Mouse (Mus musculus) megakaryocyte, embryonic 14.5 days (primary cell): ENCODE results near the gene Vnn3. TPM values are rescaled to one million over a fixed set of nuclear protein-coding genes. Genes with fewer than 3 reads are reported as not detected.

Experiments used
- H3K27me3 ChIP-seq: replicated peaks from 2 replicates; pipeline ENCODE3; 2012; ENCODE audit warnings: inconsistent platforms
- H3K36me3 ChIP-seq: replicated peaks from 2 replicates; pipeline ENCODE3; 2012; ENCODE audit warnings: low read length, inconsistent platforms, mixed read lengths
- H3K4me1 ChIP-seq: 2 replicates; pipeline ENCODE4 v1.6.1; 2012; ENCODE audit warnings: inconsistent platforms
- H3K4me3 ChIP-seq: replicated peaks from 2 replicates; pipeline ENCODE3; 2012; ENCODE audit warnings: moderate library complexity, mild to moderate bottlenecking, inconsistent platforms
- H3K9me3 ChIP-seq: 2 replicates; pipeline ENCODE4 v1.6.1; 2012; ENCODE audit warnings: inconsistent platforms
- FLI1 ChIP-seq: IDR thresholded peaks from 2 replicates; pipeline ENCODE4 v1.6.1; 2012; ENCODE audit warnings: low read length, inconsistent platforms, mixed read lengths
- GATA1 ChIP-seq: IDR thresholded peaks from 3 replicates; pipeline ENCODE4 v1.6.1; 2012; ENCODE audit warnings: mixed read lengths, low read length, inconsistent platforms, borderline replicate concordance
- polyA plus RNA-seq: library from polyadenylated mRNA; stranded (reverse); fragments of >175 nt; gene quantifications from 2 replicates; pipeline ENCODE4 v1.2.3, GENCODE M21; 2012; ENCODE audit warnings: low replicate concordance; ENCODE audit not compliant: insufficient read depth

The Vnn3 gene
- not detected in 2 replicates for polyA plus RNA-seq

DNA sequence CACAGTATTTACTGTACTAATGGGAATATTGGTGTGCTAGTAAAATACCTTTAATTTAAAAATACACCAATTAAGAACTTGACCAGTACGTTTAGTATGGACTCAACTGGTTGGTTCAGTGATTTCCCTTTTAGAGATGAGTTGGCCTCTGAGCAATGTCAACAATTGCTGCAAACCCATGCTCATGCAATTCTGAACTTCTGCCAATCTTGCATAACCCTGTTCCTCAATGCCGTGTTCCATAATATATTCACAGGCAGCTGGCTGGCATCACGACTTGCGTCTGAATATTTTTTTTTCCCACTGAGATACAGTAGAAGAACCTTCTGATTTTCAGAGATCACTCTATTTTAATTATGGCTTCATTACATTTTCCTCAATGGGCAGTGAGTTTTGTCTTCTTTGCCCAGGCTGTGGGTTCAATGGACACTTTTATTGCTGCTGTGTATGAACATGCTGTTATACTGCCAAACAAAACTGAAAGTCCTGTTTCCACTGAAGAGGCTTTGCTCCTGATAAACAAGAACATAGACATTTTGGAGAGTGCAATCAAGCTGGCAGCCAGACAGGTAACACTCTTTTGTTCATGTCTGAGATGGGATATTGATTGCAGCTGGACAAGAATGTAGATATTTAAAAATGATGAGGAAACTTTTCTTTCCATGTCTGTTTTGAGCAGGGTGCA lies at the start of gene Vnn3:
Gene Vnn3 (plus strand): TSS at position 235 of the 685 bp plus-strand sequence.
- H3K36me3 ChIP-seq: no peaks in the 10 kb centered on the region
- H3K9me3 ChIP-seq: no peaks in the 10 kb centered on the region
- H3K4me3 ChIP-seq: no peak within 1 kb of the TSS
- peaks cover 2% of the 10 kb centered on the region for H3K27me3 ChIP-seq
- no peak for TF ChIP-seq FLI1
- TF ChIP-seq GATA1: no peak
- no peaks in the 10 kb centered on the region for H3K4me1 ChIP-seq

DNA sequence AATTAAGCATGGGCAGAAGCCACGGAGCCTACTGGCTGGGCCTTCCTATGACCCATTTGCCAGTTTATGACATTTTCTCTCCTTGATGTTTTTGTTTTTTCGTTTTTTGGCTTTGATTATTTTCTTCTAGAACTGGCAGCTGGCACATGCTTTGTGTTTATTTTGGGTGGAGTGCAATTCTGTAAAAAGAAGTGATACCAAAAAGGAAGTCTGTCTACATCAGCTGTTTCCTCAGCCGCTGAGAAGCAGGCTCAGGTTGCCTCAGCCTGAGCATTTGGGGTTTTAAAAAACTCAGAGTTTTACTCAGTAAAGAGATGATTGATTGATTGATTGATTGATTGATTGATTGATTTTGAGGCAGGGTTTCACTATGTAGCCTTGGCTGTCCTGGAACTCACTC lies 48.4 kb upstream of the Vnn3 start:
- peaks cover 12% of the 10 kb centered on the region for H3K9me3 ChIP-seq
- TF ChIP-seq GATA1 (no peak), FLI1 (no peak)

DNA sequence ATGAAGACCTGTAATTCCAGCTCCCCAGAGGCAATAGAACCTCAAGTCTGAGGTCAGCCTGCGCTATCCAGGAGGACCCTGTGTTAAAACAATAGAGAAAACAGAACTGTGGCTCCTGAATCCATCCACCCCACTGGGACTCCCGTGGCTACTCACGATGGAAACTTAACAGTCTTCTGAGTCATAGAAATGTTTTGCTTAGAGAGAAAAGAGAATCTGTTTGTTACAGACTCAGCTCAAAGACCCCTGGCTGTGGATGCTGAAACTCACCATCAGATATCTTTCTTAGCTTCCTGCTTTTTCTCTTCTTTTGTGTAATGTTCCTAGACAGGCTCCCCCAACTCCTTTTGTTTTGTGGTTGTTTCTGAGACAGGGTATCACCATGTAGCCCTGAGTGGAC lies 46.6 kb upstream of the Vnn3 start:
- Histone ChIP-seq H3K9me3 (peaks cover 12% of the 10 kb centered on the region), H3K4me1 (peaks cover 9% of the 10 kb centered on the region; the same call in 1 of the 2 replicates), H3K27me3 (no peaks in the 10 kb centered on the region), H3K36me3 (no peaks in the 10 kb centered on the region), H3K4me3 (no peak overlapping the region)
- no peak for TF ChIP-seq FLI1

More for the DNA sequence above, 48.4 kb upstream of the Vnn3 start:
- no peak overlapping the region for H3K4me3 ChIP-seq
- H3K36me3 ChIP-seq: no peaks in the 10 kb centered on the region
- H3K4me1 ChIP-seq: peaks cover 9% of the 10 kb centered on the region; the same call in 1 of the 2 replicates
- no peaks in the 10 kb centered on the region for H3K27me3 ChIP-seq

- H3K9me3 ChIP-seq: no peaks in the 10 kb centered on the region
Measured at GRCm38 (mm10) chr10:23806201-23806600, 45.1 kb upstream of the Vnn3 start.

DNA sequence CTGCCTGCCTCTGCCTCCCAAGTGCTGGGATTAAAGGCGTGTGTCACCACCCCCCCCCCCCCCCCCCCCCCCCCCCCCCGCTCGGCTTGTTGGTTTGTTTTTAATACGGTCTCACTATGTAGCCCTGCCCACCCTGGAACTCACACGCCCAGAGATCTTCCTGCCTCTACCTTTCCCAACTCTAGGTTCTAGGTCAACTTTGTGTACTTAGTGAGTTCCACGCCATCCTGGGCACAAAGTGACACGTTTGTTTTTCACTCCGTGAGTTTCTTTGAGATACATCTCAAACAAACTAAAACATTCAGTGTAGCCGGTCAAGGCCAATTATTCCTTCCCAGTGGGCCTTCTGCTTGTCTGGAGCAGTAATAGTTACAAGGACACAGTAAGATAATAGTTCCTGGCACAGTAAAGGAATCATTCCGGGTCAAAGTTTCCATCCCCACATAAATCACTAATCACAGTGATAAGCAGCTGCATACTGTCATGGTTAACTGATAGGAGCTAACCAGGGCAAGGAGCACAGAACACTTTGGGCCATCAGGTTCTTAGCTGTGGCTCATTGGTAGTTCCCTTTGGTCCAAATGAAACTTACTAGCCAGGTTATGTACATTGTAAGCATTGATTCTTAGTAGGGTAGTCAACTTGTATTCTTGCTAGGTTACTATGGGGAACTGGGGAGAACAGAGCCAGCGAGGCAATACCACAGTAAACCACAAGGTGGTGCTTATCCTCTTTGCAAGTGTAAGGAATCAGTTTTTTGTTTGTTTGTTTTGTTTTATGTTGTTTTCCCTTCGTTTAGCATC lies 39.4 kb upstream of the Vnn3 start:
- TF ChIP-seq FLI1 (no peak), GATA1 (no peak)

More at GRCm38 (mm10) chr10:23806201-23806600, 45.1 kb upstream of the Vnn3 start:
- Histone ChIP-seq H3K27me3 (no peaks in the 10 kb centered on the region), H3K4me1 (peaks cover 9% of the 10 kb centered on the region; the same call in 1 of the 2 replicates), H3K36me3 (no peaks in the 10 kb centered on the region), H3K4me3 (no peak overlapping the region)
- no peak for TF ChIP-seq FLI1
- TF ChIP-seq GATA1: no peak

DNA sequence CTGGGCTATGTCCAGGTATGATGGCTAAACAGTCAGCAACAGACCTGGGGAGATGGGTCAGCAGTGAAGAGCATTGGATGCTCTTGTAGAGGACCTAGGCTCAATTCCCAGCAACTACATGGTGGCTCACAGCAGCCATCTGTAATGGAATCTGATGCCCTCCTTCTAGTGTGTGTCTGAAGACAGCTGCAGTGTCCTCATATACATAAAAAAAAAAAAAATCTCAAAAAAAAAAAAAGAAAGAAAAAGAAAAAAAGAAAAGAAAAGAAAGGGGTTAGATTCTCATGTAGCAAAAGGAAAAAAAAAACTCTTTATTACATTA lies 38.9 kb upstream of the Vnn3 start:
- Histone ChIP-seq H3K36me3 (no peaks in the 10 kb centered on the region), H3K27me3 (no peaks in the 10 kb centered on the region), H3K4me3 (no peak overlapping the region), H3K4me1 (peaks cover 14% of the 10 kb centered on the region), H3K9me3 (no peaks in the 10 kb centered on the region)
- TF ChIP-seq FLI1: no peak
- no peak for TF ChIP-seq GATA1

More for the DNA sequence above, 39.4 kb upstream of the Vnn3 start:
- Histone ChIP-seq H3K36me3 (no peaks in the 10 kb centered on the region), H3K9me3 (no peaks in the 10 kb centered on the region), H3K4me3 (no peak overlapping the region), H3K4me1 (peaks cover 14% of the 10 kb centered on the region), H3K27me3 (no peaks in the 10 kb centered on the region)

DNA sequence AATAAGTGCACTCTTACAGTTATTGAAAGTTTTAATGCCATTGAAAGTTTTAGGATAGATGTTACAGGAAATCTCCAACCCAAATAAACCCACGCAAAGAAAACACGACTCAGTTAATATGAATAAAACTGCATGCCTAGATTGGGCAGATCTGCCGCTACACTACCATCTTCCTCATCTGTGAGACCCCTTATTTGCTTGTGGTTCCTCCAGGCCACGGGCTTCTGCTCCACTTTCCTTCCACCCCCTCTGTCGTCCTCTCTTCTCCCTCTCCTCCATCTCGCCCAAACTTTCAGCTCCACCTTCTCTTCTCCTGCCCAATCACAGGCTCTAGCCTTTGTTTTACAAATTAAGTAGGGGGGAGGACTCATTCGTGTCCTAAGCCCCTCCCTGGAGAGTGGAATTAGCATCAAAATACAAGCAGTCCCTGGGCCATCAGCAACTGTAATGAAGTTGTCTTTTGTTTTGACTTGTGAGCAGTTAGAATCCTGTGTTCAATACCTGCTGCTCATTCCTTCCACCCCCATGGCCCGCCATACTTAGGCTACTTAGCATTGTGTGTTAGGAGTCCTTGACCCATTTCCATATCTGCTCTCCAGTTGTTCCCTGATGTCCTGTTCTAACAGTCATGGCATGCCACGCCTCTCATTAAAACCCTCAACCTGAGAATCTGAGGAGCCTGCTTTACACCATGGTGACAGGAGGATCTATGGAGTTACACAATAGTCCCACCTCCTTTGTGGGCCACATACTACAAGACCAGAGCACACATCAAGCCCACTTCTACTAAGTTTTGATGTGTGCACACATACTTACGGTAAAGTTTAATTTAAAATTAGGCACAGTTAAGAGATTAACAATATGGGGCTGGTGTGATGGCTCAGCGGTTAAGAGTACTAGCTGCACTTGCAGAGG lies 38.2 kb upstream of the Vnn3 start:
- no peak for TF ChIP-seq FLI1
- no peak for TF ChIP-seq GATA1
- Histone ChIP-seq H3K9me3 (no peaks in the 10 kb centered on the region), H3K4me1 (peaks cover 14% of the 10 kb centered on the region), H3K4me3 (no peak overlapping the region), H3K27me3 (no peaks in the 10 kb centered on the region), H3K36me3 (no peaks in the 10 kb centered on the region)

DNA sequence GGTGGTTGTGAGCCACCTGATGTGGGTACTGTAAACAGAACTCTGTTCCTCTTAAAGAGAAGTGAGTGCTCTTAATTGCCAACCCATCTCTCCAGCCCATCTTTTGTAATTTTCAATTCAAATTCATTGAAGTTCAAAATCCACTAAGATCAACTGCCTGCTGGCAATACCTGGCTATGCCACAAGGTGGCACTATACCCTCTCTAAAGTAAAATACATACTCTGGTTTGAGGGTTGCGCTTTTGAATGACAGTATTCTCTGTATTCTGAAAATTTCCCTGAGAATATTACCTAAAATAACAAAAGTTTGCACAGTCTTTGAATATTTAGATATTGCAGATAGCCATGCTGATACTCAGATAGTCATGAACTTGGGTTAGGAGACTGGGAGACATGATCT lies 36.1 kb upstream of the Vnn3 start:
- Histone ChIP-seq H3K27me3 (no peaks in the 10 kb centered on the region), H3K36me3 (no peaks in the 10 kb centered on the region), H3K4me3 (no peak overlapping the region), H3K9me3 (no peaks in the 10 kb centered on the region), H3K4me1 (peaks cover 14% of the 10 kb centered on the region)
- no peak for TF ChIP-seq FLI1
- TF ChIP-seq GATA1: no peak

DNA sequence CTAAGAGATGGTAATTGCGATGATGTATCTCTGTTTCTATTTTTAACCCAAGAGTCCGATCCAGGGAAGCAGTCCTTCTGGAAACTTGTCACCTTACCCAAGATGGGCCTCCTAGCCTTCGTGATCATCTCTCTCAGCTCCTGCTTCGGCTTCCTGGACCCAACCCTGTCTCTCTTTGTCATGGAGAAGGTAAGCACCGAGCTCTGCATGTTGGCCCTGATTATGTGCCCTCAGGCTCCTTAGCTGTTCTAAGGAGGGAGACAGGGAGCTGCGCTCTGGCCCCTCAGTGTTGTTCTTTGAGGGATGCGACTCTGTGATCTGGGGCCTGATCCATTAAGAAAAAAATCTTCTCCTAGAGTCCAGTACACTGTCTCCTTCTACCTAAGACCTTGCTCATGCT lies 35.0 kb upstream of the Vnn3 start:
- no peaks in the 10 kb centered on the region for H3K27me3 ChIP-seq
- H3K4me3 ChIP-seq: no peak overlapping the region
- no peaks in the 10 kb centered on the region for H3K9me3 ChIP-seq
- H3K4me1 ChIP-seq: peaks cover 14% of the 10 kb centered on the region
- H3K36me3 ChIP-seq: no peaks in the 10 kb centered on the region
- TF ChIP-seq GATA1 (no peak), FLI1 (no peak)

GRCm38 (mm10) chr10:23826516-23826915 lies 24.7 kb upstream of the Vnn3 start:
- no peaks in the 10 kb centered on the region for H3K36me3 ChIP-seq
- TF ChIP-seq FLI1: no peak
- TF ChIP-seq GATA1: no peak
- H3K9me3 ChIP-seq: peaks cover 7% of the 10 kb centered on the region; the same call in 1 of the 2 replicates

More at GRCm38 (mm10) chr10:23826516-23826915, 24.7 kb upstream of the Vnn3 start:
- no peak overlapping the region for H3K4me3 ChIP-seq
- H3K4me1 ChIP-seq: no peaks in the 10 kb centered on the region
- no peaks in the 10 kb centered on the region for H3K27me3 ChIP-seq
